Mouse (Mus musculus): ENCODE results near the gene Dnajc10.
A peak's percentile ranks its signal among the peaks of the same experiment; 100 is the strongest.

DNA sequence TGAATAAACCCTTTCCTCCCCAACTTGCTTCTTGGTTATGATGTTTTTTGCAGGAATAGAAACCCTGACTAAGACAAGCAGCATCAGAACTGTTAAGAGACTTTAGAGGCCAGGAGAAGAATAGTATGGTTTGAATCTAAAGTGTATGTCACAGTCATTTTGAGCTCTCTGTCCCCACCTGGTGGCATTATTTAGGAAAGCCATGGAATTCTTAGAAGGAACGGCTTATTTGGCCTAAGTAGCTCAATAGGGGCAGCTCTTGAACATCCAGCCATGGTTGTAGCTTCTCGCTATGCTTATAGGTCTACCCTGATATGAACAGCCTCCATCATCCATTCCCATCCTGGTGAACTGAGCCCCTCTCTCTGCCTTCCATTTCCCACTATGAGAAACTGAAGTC is 40.1 kb upstream of the Dnajc10 start:
- TF ChIP-seq CTCF (IDR thresholded peaks at IDR 0.05; ENCODE audit: low read depth): peak; percentile 76
- no peak for TF ChIP-seq EP300 (optimal IDR thresholded peaks at IDR 0.05)

Data from stomach, postnatal 0 days (tissue).